Mouse (Mus musculus) cerebellum, adult 2 months (tissue): ENCODE data around the gene Dscaml1.

Experiments
- CTCF ChIP-seq: fragments of 200-500 bp; IDR thresholded peaks from 2 replicates; pipeline ENCODE4 v1.5.1; 2011; ENCODE audit warnings: low read depth, mild to moderate bottlenecking, control low read depth, low read length, moderate library complexity, borderline replicate concordance; ENCODE audit not compliant: insufficient read depth
- POLR2A ChIP-seq: fragments of 200-500 bp; IDR thresholded peaks from 2 replicates; pipeline ENCODE4 v1.6.1; 2011; ENCODE audit warnings: low read length, control low read depth, borderline replicate concordance; ENCODE audit not compliant: insufficient read depth

- TF ChIP-seq CTCF (no peak), POLR2A (no peak)
These were observed 370.8 kb downstream of the Dscaml1 start for GRCm38 (mm10) chr9:45797271-45797670.
